Mouse (Mus musculus): ENCODE measurements around the gene Gadd45g. TPM values are rescaled to one million over a fixed set of nuclear protein-coding genes. Genes with fewer than 3 reads are reported as not detected.

Gadd45g gene
- total RNA-seq, 1 experiment = 57.8 TPM

DNA sequence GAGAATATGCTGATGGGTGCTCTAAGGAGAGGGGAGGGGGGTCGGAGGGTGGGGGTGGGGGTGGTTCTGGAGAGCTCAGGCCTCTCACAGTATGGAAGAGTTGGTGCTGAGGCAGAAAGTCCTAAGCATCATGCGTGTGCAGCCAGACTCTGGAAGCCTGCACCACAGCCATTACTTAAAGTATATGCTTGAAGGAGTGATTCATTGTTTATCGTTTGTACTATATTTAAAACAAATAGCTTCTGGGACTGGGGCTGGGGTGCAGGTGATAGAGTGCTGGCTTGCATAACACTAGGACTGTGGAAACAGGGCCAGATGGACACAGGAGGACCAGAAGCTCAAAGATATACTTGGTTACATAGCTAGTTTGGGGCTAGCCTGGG is 27.5 kb upstream of the Gadd45g start:
- no peak overlapping the region for H3K4me3 ChIP-seq (ENCODE audit: insufficient read depth in 1 of 2, low read depth in 1 of 2, low read length in 2 of 2, poor library complexity in 1 of 2, severe bottlenecking in 1 of 2)
- TF ChIP-seq ZNF384 (IDR thresholded peaks at IDR 0.05; ENCODE audit: low read depth, low read length) = no peak
- TF ChIP-seq ZC3H11A (IDR thresholded peaks at IDR 0.05; ENCODE audit: borderline replicate concordance, low read depth, low read length) = no peak
- no peak for TF ChIP-seq HCFC1 (IDR thresholded peaks at IDR 0.05; ENCODE audit: borderline replicate concordance, insufficient read depth, low read length)
- TF ChIP-seq MAFK (IDR thresholded peaks at IDR 0.05; ENCODE audit: insufficient read depth, low read depth, low read length) = no peak
- no peak for TF ChIP-seq CHD2 (IDR thresholded peaks at IDR 0.05; ENCODE audit: low read depth, low read length)
- in situ Hi-C loops (cut with MboI; ENCODE audit: low sequenced_read_pairs in 2 of 2, unreplicated experiment in 2 of 2) = no loop called here
- no peaks in the 10 kb centered on the region for H3K9me3 ChIP-seq (ENCODE audit: control insufficient read depth, insufficient read depth, low read depth, low read length)
- no peak overlapping the region for H3K9ac ChIP-seq (ENCODE audit: insufficient read depth, low read depth, low read length, poor library complexity, severe bottlenecking)
- 0 out of 4 replicates have a peak, but pooled peaks cover 1 to 3% of the 10 kb centered on the region in 2 experiments for H3K4me1 ChIP-seq (ENCODE audit: control insufficient read depth in 2 of 2, insufficient read depth in 2 of 2, low read length in 2 of 2, poor library complexity in 1 of 2)
- DNase-seq (ENCODE audit: low read depth, low spot score) = no peak
- no peaks in the 10 kb centered on the region for H3K36me3 ChIP-seq (ENCODE audit: control insufficient read depth, insufficient read depth, low read length, poor library complexity, severe bottlenecking)
- no peak overlapping the region for H3K27ac ChIP-seq (ENCODE audit: insufficient read depth, low read depth, low read length, poor library complexity, severe bottlenecking)

DNA sequence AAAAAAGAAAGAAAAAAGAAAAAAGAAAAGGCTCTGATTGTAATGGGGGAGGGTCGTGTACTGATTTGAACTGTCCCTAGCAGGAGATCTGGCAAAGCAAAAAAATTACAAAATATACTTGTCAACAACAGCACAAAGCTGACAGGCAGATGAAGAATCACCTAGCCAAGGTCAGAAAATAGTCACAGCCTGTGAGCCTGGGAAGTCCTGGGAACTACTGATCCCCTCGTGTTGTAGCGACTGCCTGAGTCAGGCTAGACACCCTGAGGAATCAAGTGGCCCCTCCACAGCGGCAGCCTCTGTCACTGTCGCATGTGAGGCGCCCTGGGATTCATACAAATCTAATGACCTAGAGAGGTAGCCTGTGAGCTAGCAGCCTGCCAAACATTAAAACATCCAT is 27.1 kb upstream of the Gadd45g start:
- DNase-seq (ENCODE audit: low read depth, low spot score) = no peak
- Histone ChIP-seq H3K27ac (ENCODE audit: insufficient read depth, low read depth, low read length, poor library complexity, severe bottlenecking) (no peak overlapping the region), H3K36me3 (ENCODE audit: control insufficient read depth, insufficient read depth, low read length, poor library complexity, severe bottlenecking) (no peaks in the 10 kb centered on the region), H3K4me1 (ENCODE audit: control insufficient read depth in 2 of 2, insufficient read depth in 2 of 2, low read length in 2 of 2, poor library complexity in 1 of 2) (peaks cover 1 to 6% of the 10 kb centered on the region in 2 experiments; a peak in 2 of 4 replicates), H3K9ac (ENCODE audit: insufficient read depth, low read depth, low read length, poor library complexity, severe bottlenecking) (no peak overlapping the region), H3K9me3 (ENCODE audit: control insufficient read depth, insufficient read depth, low read depth, low read length) (no peaks in the 10 kb centered on the region), H3K4me3 (ENCODE audit: insufficient read depth in 1 of 2, low read depth in 1 of 2, low read length in 2 of 2, poor library complexity in 1 of 2, severe bottlenecking in 1 of 2) (no peak overlapping the region)
- in situ Hi-C loops (cut with MboI; ENCODE audit: low sequenced_read_pairs in 2 of 2, unreplicated experiment in 2 of 2) = no loop called here
- TF ChIP-seq HCFC1 (IDR thresholded peaks at IDR 0.05; ENCODE audit: borderline replicate concordance, insufficient read depth, low read length) (no peak), MAFK (IDR thresholded peaks at IDR 0.05; ENCODE audit: insufficient read depth, low read depth, low read length) (no peak), CHD2 (IDR thresholded peaks at IDR 0.05; ENCODE audit: low read depth, low read length) (no peak), ZNF384 (IDR thresholded peaks at IDR 0.05; ENCODE audit: low read depth, low read length) (no peak), ZC3H11A (IDR thresholded peaks at IDR 0.05; ENCODE audit: borderline replicate concordance, low read depth, low read length) (no peak)

DNA sequence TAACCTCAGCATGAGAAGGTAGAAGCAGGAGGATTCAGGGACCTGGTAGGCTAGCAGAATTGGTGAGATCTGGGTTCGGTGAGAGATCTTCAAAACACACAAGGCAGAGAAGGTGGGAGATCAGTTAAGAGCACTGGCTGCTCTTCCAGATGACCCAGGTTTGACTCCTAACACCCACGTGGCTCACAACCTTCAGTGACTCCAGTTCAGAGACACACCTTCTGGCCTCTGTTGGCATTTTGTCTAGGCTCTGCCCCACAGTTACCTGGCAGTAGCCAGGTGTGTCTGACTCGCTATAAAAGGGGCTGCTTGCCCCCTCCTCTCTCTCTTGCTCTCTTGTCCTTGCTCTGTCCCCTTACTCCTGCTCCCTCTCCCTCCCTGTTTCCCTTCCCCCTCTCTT is 24.5 kb upstream of the Gadd45g start:
- Histone ChIP-seq H3K4me3 (ENCODE audit: insufficient read depth in 1 of 2, low read depth in 1 of 2, low read length in 2 of 2, poor library complexity in 1 of 2, severe bottlenecking in 1 of 2) (no peak overlapping the region), H3K27ac (ENCODE audit: insufficient read depth, low read depth, low read length, poor library complexity, severe bottlenecking) (no peak overlapping the region), H3K4me1 (ENCODE audit: control insufficient read depth in 2 of 2, insufficient read depth in 2 of 2, low read length in 2 of 2, poor library complexity in 1 of 2) (peaks cover 1 to 6% of the 10 kb centered on the region in 2 experiments; a peak in 2 of 4 replicates), H3K9me3 (ENCODE audit: control insufficient read depth, insufficient read depth, low read depth, low read length) (no peaks in the 10 kb centered on the region), H3K9ac (ENCODE audit: insufficient read depth, low read depth, low read length, poor library complexity, severe bottlenecking) (no peak overlapping the region), H3K36me3 (ENCODE audit: control insufficient read depth, insufficient read depth, low read length, poor library complexity, severe bottlenecking) (no peaks in the 10 kb centered on the region)
- in situ Hi-C loops (cut with MboI; ENCODE audit: low sequenced_read_pairs in 2 of 2, unreplicated experiment in 2 of 2) = no loop called here
- no peak for TF ChIP-seq ZNF384 (IDR thresholded peaks at IDR 0.05; ENCODE audit: low read depth, low read length)
- no peak for TF ChIP-seq ZC3H11A (IDR thresholded peaks at IDR 0.05; ENCODE audit: borderline replicate concordance, low read depth, low read length)
- no peak for TF ChIP-seq HCFC1 (IDR thresholded peaks at IDR 0.05; ENCODE audit: borderline replicate concordance, insufficient read depth, low read length)
- no peak for TF ChIP-seq CHD2 (IDR thresholded peaks at IDR 0.05; ENCODE audit: low read depth, low read length)
- no peak for TF ChIP-seq MAFK (IDR thresholded peaks at IDR 0.05; ENCODE audit: insufficient read depth, low read depth, low read length)
- no peak for DNase-seq (ENCODE audit: low read depth, low spot score)

GRCm38 (mm10) chr13:51823822-51824495 is 22.5 kb upstream of the Gadd45g start:
- no peak overlapping the region for H3K27ac ChIP-seq (ENCODE audit: insufficient read depth, low read depth, low read length, poor library complexity, severe bottlenecking)
- in situ Hi-C loops (cut with MboI; ENCODE audit: low sequenced_read_pairs in 2 of 2, unreplicated experiment in 2 of 2) = no loop called here

More at GRCm38 (mm10) chr13:51823822-51824495, 22.5 kb upstream of the Gadd45g start:
- Histone ChIP-seq H3K4me3 (ENCODE audit: insufficient read depth in 1 of 2, low read depth in 1 of 2, low read length in 2 of 2, poor library complexity in 1 of 2, severe bottlenecking in 1 of 2) (no peak overlapping the region), H3K4me1 (ENCODE audit: control insufficient read depth in 2 of 2, insufficient read depth in 2 of 2, low read length in 2 of 2, poor library complexity in 1 of 2) (peaks cover 3 to 6% of the 10 kb centered on the region in 2 experiments; a peak in 2 of 4 replicates), H3K36me3 (ENCODE audit: control insufficient read depth, insufficient read depth, low read length, poor library complexity, severe bottlenecking) (no peaks in the 10 kb centered on the region), H3K9ac (ENCODE audit: insufficient read depth, low read depth, low read length, poor library complexity, severe bottlenecking) (no peak overlapping the region), H3K9me3 (ENCODE audit: control insufficient read depth, insufficient read depth, low read depth, low read length) (no peaks in the 10 kb centered on the region)
- no peak for DNase-seq (ENCODE audit: low read depth, low spot score)
- no peak for TF ChIP-seq CHD2 (IDR thresholded peaks at IDR 0.05; ENCODE audit: low read depth, low read length)
- TF ChIP-seq MAFK (IDR thresholded peaks at IDR 0.05; ENCODE audit: insufficient read depth, low read depth, low read length) = no peak
- no peak for TF ChIP-seq HCFC1 (IDR thresholded peaks at IDR 0.05; ENCODE audit: borderline replicate concordance, insufficient read depth, low read length)
- TF ChIP-seq ZC3H11A (IDR thresholded peaks at IDR 0.05; ENCODE audit: borderline replicate concordance, low read depth, low read length) = no peak
- TF ChIP-seq ZNF384 (IDR thresholded peaks at IDR 0.05; ENCODE audit: low read depth, low read length) = no peak
